Mouse (Mus musculus) left cerebral cortex, adult 9 months (tissue): ENCODE data around the gene Lcn5.
A peak's percentile ranks its signal among the peaks of the same experiment; 100 is the strongest.
"Not testable (repeated sequence)": the region's sequence is repeated elsewhere in the genome, so short reads cannot be mapped to it uniquely, and the experiment has no call there.

Source experiments
- DNase-seq, 2 experiments: peaks; one replicate each; pipeline ENCODE4 v3.0.0; 2022; ENCODE audit warnings: low spot score in 2 of 2

The Lcn5 gene

GRCm38 (mm10) chr2:25676486-25676885 lies 18.7 kb downstream of the Lcn5 start, which contains the start of gene Lcn6:
Lcn6 (plus strand) TSS chr2:25676786.
- no peak for DNase-seq

GRCm38 (mm10) chr2:25679559-25679958 lies 21.8 kb downstream of the Lcn5 start:
- DNase-seq, result no peak

GRCm38 (mm10) chr2:25682426-25682825 lies 24.7 kb downstream of the Lcn5 start, which contains the start of gene Lcn10:
Lcn10 (plus strand) TSS chr2:25682726.
- no peak for DNase-seq

DNA sequence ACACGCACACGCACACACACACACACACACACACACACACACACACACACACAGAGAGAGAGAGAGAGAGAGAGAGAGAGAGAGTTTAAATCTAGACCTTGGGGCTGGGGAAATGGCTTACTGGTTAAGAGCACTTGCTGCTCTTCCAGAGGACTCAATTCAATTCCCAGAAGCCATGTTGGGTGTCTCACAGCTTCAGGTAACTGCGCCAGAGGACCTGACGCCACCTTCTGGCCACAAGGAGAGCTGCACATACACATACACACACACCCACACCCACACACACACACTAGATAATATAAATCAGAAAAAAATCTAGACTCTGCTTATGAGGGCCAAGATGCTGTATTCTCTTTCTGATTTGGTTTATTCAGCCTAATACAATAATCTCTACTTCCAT lies 29.2 kb downstream of the Lcn5 start:
- no peak for DNase-seq

GRCm38 (mm10) chr2:25694605-25695004 lies 36.9 kb downstream of the Lcn5 start:
- DNase-seq, result peak in 1 of 2 experiments; percentile 57

DNA sequence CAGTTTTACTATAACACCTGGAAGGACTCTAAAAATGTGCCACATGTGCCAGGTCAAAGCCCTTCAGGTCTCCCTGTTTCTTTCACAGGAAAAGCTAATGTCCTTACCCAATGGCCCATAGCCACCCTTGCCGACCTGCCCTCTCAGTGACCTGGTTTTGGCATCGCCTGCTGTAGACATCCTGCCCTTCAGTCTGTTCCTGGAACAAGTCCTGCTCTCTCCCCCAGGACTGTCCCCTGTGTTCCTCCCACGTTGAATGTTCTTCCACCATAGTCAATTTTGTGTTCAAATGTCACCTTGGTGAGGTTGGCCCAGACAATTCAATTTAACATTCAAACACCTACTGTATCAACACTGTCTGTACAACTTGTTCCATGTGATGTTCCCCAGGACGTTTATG lies 39.2 kb downstream of the Lcn5 start:
- DNase-seq, result no peak

- DNase-seq, result no peak
Measured at GRCm38 (mm10) chr2:25698696-25699095, 40.9 kb downstream of the Lcn5 start.

DNA sequence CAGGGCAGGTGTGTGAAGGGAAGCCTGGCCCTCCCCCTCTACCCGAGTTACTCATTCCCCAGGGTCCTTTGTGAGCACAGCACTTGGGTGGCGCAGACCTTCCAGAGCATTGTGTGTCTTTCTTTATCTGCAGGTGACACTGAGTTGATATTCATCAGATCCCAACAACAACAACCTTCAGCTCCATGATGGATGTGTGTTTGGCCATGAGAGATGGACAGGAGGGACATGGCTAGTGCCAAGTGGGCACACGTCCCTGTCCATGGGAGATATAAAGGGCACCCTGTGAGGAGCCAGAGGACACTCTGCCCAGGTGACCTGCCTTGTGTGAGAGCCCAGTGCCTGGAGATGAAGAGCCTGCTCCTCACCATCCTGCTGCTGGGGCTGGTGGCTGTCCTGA lies 42.0 kb downstream of the Lcn5 start, which contains the start of gene Obp2a:
TSS of gene Obp2a (plus strand) at position 301 of the 400 bp plus-strand sequence.
- DNase-seq, result not testable (repeated sequence)

- no peak for DNase-seq
Measured at GRCm38 (mm10) chr2:25701001-25701400, 43.2 kb downstream of the Lcn5 start.

DNA sequence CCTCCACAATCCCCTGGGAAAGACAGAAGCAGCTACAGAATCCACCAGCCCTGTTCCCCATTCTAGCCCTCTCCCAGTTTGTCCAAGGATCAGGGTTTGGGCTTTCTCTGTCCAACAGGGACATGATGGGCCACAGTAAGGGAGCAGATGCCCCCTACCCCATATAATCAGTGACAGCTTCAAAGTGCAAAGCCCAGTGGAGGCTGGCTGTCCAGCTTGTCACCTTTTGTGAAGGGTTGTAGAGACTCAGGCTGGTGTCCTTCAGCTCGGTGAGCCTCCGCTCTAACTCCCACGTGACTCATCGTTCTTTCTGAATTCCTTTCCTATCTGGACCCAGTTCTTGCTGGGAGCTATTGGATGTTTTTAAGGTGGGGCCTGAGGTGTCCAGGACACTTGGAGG lies 46.0 kb downstream of the Lcn5 start:
- DNase-seq, result no peak

DNA sequence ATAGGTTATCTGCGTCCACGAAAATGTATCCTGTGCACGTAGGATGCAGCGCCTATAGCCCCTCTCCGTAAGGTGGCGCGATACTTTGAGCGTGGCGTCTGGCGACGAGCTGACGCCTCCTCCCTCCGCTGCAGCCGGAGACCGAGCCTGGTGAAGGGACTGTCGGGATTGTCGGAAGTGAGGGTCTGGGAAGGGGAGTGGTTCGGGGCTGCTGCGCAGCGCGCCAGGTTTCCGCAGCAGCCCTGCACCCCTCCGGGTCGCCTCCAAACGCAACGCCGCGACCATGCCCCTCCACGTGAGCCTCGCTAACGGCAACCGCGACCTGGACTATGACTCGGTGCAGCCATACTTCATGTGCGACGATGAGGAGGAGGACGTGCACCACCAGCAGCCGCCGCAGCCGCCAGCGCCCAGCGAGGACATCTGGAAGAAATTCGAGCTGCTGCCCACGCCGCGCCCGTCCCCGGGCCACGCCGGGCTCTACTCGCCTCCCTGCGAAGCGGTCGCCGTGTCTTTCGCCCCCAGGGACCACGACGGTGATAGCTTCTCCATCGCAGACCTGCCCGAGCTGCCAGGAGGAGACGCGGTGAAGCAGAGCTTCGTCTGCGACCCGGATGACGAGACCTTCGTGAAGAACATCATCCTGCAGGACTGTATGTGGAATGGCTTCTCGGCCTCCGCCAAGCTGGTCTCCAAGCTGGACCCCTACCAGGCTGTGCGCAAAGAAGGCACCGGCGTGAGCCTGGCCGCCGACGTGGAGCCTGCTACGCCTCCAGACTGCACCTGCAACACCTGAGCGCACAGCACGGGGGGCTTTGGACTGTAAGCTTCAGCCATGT lies 49.1 kb downstream of the Lcn5 start, which contains the start of gene Bmyc:
TSS of gene Bmyc (plus strand) at position 97 of the 839 bp plus-strand sequence.
- DNase-seq, result peak; percentile 81 to 89

GRCm38 (mm10) chr2:25708121-25708520 lies 50.4 kb downstream of the Lcn5 start:
- peak; percentile 23 to 51 for DNase-seq

GRCm38 (mm10) chr2:25709056-25709455 lies 51.3 kb downstream of the Lcn5 start:
- not testable (repeated sequence) for DNase-seq

- DNase-seq, result not testable (repeated sequence)
Measured at GRCm38 (mm10) chr2:25709791-25710190, 52.0 kb downstream of the Lcn5 start.
